Mouse (Mus musculus): ENCODE data around the gene Ten1.

DNA sequence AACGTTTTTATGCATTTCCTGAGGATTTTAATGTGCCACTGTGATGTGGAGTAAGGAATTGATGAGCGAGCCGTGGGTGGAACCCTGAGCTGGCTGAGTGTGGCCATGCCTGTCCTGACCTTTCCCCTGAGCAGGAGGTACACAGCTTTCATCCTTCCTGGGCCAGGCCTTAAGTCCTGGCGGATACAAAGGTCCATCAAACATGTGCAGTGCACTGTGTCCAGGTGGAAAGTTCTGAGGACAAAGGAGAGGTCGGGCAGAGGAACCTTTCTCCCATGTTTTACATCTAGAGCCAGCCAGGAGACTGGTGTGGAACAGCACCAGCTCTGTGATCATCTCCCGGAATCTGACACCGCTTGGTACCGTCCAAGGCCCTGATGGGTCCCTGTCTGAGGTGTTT, 10.6 kb downstream of the Ten1 start:
- no peak for TF ChIP-seq CTCF (IDR thresholded peaks at IDR 0.05; ENCODE audit: low read depth)
- no peak for TF ChIP-seq EP300 (IDR thresholded peaks at IDR 0.05; ENCODE audit: low read depth)
